Mouse (Mus musculus) limb, embryonic 12.5 days (tissue): Measurements from ENCODE around the gene Zfp853. TPM values are rescaled to one million over a fixed set of nuclear protein-coding genes. Genes with fewer than 3 reads are reported as not detected.
A peak's percentile ranks its signal among the peaks of the same experiment; 100 is the strongest.

Source experiments
- ATAC-seq: fragments of 200-750 bp; cut with Nextera tagmentation; 2 replicates; pipeline ENCODE4 v1.8.0; 2017; ENCODE audit warnings: low read depth, moderate TSS enrichment; ENCODE audit not compliant: insufficient number of reproducible peaks, insufficient read depth, low FRiP score, low TSS enrichment
- H3K27ac ChIP-seq: fragments of 300-500 bp; sonication (generic); 2 replicates; pipeline ENCODE4 v1.5.1; 2016; ENCODE audit warnings: mild to moderate bottlenecking, moderate library complexity
- H3K27me3 ChIP-seq: fragments of 300-500 bp; sonication (generic); 2 replicates; pipeline ENCODE4 v1.6.1; 2016; ENCODE audit warnings: mild to moderate bottlenecking, moderate library complexity
- H3K36me3 ChIP-seq: fragments of 300-500 bp; sonication (generic); 2 replicates; pipeline ENCODE4 v1.6.1; 2016; ENCODE audit warnings: mild to moderate bottlenecking, moderate library complexity
- H3K4me1 ChIP-seq: fragments of 300-500 bp; sonication (generic); replicated peaks from 2 replicates; pipeline ENCODE4 v1.6.1; 2016
- H3K4me2 ChIP-seq: fragments of 300-500 bp; sonication (generic); 2 replicates; pipeline ENCODE4 v1.6.1; 2016; ENCODE audit warnings: mild to moderate bottlenecking, moderate library complexity
- H3K4me3 ChIP-seq: fragments of 300-500 bp; sonication (generic); replicated peaks from 2 replicates; pipeline ENCODE4 v1.5.1; 2016; ENCODE audit warnings: mild to moderate bottlenecking
- H3K9ac ChIP-seq: fragments of 300-500 bp; sonication (generic); replicated peaks from 2 replicates; pipeline ENCODE4 v1.6.1; 2016; ENCODE audit warnings: mild to moderate bottlenecking, moderate library complexity
- H3K9me3 ChIP-seq: fragments of 300-500 bp; sonication (generic); 2 replicates; pipeline ENCODE4 v1.6.1; 2016; ENCODE audit warnings: mild to moderate bottlenecking, moderate library complexity
- WGBS: fragments of 180-500 bp; shearing (Covaris S2); methylation state at CpG from one replicate; pipeline ENCODE4 v1.1.7; 2016; 5-methylcytosine and 5-hydroxymethylcytosine counted together
- polyA plus RNA-seq: library from polyadenylated mRNA; unstranded; fragments of >200 nt; fragmentation: Nextera tagmentation; extraction: Ambion mirVana; gene quantifications from 2 replicates; pipeline ENCODE4 v1.2.1, GENCODE M21; 2016

Zfp853 gene
- polyA plus RNA-seq, 1 experiment from 2014 or later, result 0.18 TPM

DNA sequence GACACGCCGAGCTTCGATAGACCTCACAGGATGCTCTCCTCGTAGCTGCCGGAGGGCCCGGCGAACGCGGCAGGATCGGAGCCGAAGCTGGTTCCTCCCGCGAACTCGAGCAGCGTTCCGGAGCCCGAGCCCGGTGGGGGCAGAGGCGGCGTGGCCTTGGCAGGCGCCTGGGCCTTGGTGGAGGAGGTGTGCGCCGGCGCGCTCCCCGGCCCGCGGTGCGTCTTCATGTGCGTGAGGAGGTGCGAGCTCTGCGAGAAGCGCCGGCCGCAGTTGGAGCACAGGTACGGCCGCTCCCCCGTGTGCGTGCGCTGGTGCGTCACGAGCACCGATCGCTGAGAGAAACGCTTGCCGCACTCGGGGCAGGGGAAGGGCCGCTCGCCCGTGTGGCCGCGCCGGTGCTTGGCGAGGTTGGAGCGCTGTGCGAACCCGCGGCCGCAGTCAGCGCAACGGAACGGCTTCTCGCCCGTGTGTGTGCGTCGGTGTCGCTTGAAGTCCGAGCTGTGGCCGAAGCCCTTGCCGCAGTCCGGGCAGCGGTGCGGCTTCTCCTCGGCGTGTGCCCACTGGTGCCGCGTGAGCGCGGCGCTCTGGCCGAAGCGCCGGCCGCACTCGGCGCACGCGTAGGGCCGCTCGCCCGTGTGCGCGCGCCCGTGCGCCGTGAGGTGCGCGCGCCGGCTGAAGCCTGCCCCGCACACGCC lies 40.1 kb downstream of the Zfp853 start:
- ATAC-seq, result no peak
- peaks cover 86% of the 10 kb centered on the region for H3K27me3 ChIP-seq
- H3K4me1 ChIP-seq, result peaks cover 25% of the 10 kb centered on the region
- no peak overlapping the region for H3K27ac ChIP-seq
- H3K4me3 ChIP-seq, result peak overlapping the region; percentile 46
- peak overlapping the region; percentile 50 for H3K9ac ChIP-seq
- peak overlapping the region; percentile 80 for H3K4me2 ChIP-seq
- peaks cover 81% of the 10 kb centered on the region for H3K36me3 ChIP-seq
- under 1% methylated on average over 103 of the region's 103 CpGs for WGBS
- no peaks in the 10 kb centered on the region for H3K9me3 ChIP-seq

DNA sequence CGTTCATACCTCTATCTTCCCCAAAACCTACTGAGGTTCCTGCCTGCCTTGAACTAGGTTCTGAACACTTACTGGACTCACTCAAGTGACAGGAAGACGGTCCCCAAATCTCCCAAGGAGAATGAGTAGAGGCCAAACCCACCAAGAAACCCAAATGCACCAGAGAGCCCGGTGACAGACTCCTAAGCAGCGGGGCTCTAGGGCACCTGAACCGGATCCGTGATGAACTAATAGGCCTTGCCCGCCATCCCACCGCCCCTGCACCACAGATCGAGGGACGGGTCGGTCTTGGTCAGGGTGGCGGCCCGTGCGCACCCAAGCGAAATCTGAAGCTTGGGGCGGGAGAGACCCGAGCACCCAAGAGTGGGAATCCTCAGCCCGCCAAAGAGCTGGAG lies 40.6 kb downstream of the Zfp853 start:
- no peak overlapping the region for H3K9ac ChIP-seq
- 8% methylated on average over 18 of the region's 18 CpGs for WGBS
- peaks cover 25% of the 10 kb centered on the region for H3K4me1 ChIP-seq
- no peaks in the 10 kb centered on the region for H3K9me3 ChIP-seq
- H3K36me3 ChIP-seq, result peaks cover 82% of the 10 kb centered on the region
- no peak for ATAC-seq
- H3K4me2 ChIP-seq, result peak overlapping the region; percentile 80
- peaks cover 80% of the 10 kb centered on the region for H3K27me3 ChIP-seq
- H3K4me3 ChIP-seq, result peak overlapping the region; percentile 46
- no peak overlapping the region for H3K27ac ChIP-seq

DNA sequence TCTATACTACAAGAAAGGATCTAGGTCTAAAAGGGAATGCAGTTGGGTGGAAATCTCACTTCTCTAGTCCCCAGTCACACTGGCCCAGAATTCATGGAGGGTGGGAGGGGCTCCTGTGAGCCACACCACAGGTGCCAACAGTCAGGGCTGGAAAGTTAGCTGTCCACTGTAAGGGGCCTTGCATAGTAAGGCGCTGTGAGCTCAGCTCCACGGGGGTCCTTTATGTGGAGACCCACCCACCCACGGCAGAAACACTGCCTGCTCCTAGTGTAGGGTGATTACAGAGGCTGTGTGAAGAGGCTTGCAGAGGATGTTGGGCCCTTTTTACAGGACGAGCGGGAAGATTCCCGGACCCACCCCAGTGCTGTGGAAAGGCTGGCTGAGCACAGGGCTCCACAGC lies 41.4 kb downstream of the Zfp853 start:
- ATAC-seq, result no peak
- WGBS, result 49% methylated on average over 6 of the region's 6 CpGs
- no peaks in the 10 kb centered on the region for H3K9me3 ChIP-seq
- H3K27ac ChIP-seq, result no peak overlapping the region
- H3K27me3 ChIP-seq, result peaks cover 73% of the 10 kb centered on the region
- no peak overlapping the region for H3K9ac ChIP-seq
- no peak overlapping the region for H3K4me3 ChIP-seq
- peaks cover 25% of the 10 kb centered on the region for H3K4me1 ChIP-seq
- peaks cover 82% of the 10 kb centered on the region for H3K36me3 ChIP-seq
- H3K4me2 ChIP-seq, result no peak overlapping the region

DNA sequence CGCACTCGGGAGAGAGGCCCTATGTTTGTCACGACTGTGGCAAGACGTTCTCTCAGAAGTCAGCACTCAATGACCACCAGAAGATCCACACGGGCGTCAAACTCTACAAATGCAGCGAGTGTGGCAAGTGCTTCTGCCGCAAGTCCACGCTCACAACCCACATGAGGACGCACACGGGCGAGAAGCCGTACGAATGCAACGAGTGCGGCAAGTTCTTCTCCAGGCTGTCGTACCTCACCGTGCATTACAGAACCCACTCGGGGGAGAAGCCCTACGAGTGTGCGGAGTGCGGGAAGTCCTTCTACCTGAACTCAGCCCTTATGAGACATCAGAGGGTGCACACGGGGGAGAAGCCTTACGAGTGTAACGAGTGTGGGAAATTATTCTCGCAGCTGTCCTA lies 48.5 kb downstream of the Zfp853 start:
- Histone ChIP-seq H3K4me3 (no peak overlapping the region), H3K9me3 (no peaks in the 10 kb centered on the region), H3K27me3 (peaks cover 3% of the 10 kb centered on the region), H3K4me2 (no peak overlapping the region), H3K9ac (no peak overlapping the region), H3K27ac (no peak overlapping the region), H3K36me3 (peaks cover 100% of the 10 kb centered on the region), H3K4me1 (no peaks in the 10 kb centered on the region)
- no peak for ATAC-seq
- 96% methylated on average over 26 of the region's 26 CpGs for WGBS

Other genes starting within 250 kb of the Zfp853 start
- 58.2 and 60.1 TPM in 2 replicates for gene Rnf216, start 180.6 kb downstream of the Zfp853 start, polyA plus RNA-seq
- not detected in 2 replicates for gene Olfr718-ps1, start 146.0 kb downstream of the Zfp853 start, polyA plus RNA-seq
- 19.4 and 21.5 TPM in 2 replicates for gene Rbak, start 112.8 kb downstream of the Zfp853 start, polyA plus RNA-seq
- gene Spdye4b, start 112.6 kb downstream of the Zfp853 start, polyA plus RNA-seq, result not detected in 2 replicates
- not detected in 2 replicates for gene Spdye4a, start 66.7 kb downstream of the Zfp853 start, polyA plus RNA-seq
- 25.1 and 26.1 TPM in 2 replicates for gene Zfp12, start 58.5 kb downstream of the Zfp853 start, polyA plus RNA-seq
- gene Zfp316, start 23.6 kb downstream of the Zfp853 start, polyA plus RNA-seq, result 8.5 and 11.0 TPM in 2 replicates
- gene E130309D02Rik, start 21.7 kb upstream of the Zfp853 start, polyA plus RNA-seq, result 53.9 and 56.9 TPM in 2 replicates
- 77.1 and 87.0 TPM in 2 replicates for gene Zdhhc4, start 35.6 kb upstream of the Zfp853 start, polyA plus RNA-seq
- gene Grid2ip, start 63.7 kb upstream of the Zfp853 start, polyA plus RNA-seq, result 0.64 and 0.65 TPM in 2 replicates
- gene Kdelr2, start 110.2 kb upstream of the Zfp853 start, polyA plus RNA-seq, result 288 and 297 TPM in 2 replicates
- 10.5 and 11.1 TPM in 2 replicates for gene Daglb, start 171.0 kb upstream of the Zfp853 start, polyA plus RNA-seq
- gene Rac1, start 234.4 kb upstream of the Zfp853 start, polyA plus RNA-seq, result 400 and 444 TPM in 2 replicates